Mouse (Mus musculus) gastrocnemius, postnatal 36 days (tissue): ENCODE measurements around the gene Plcd1. TPM values are rescaled to one million over a fixed set of nuclear protein-coding genes. Genes with fewer than 3 reads are reported as not detected.
A peak's percentile ranks its signal among the peaks of the same experiment; 100 is the strongest.

Source experiments
- DNase-seq, 2 experiments: peaks; one replicate each; pipeline ENCODE4 v3.0.0; 2022
- intact Hi-C: fragments of 180-260 bp; cut with DNase I; formaldehyde crosslinking; loops from one replicate; pipeline ENCODE4 v1.15.1; 2025
- total RNA-seq, 2 experiments: library from RNA; stranded (reverse); gene quantifications; 2 replicates each; pipeline ENCODE4 v1.2.3; 2021

The Plcd1 gene
- total RNA-seq, 2 experiments from 2014 or later = 8.2 to 9.0 TPM

GRCm38 (mm10) chr9:119063036-119063644, 30.2 kb downstream of the Plcd1 start:
- no peak for DNase-seq
- intact Hi-C loops = no loop called here

GRCm38 (mm10) chr9:119060701-119061100, 32.6 kb downstream of the Plcd1 start:
- DNase-seq = no peak
- intact Hi-C loops = no loop called here

GRCm38 (mm10) chr9:119058245-119058644, 35.1 kb downstream of the Plcd1 start:
- no peak for DNase-seq
- intact Hi-C loops = no loop called here

- intact Hi-C loops = no loop called here
- no peak for DNase-seq
Observed at GRCm38 (mm10) chr9:119055336-119055735, 38.0 kb downstream of the Plcd1 start.

- intact Hi-C loops = no loop called here
- DNase-seq = no peak
Observed at GRCm38 (mm10) chr9:119053964-119054576, 39.2 kb downstream of the Plcd1 start.

- DNase-seq = no peak
- intact Hi-C loops = no loop called here
Observed at GRCm38 (mm10) chr9:119052154-119052944, 41.0 kb downstream of the Plcd1 start, which contains the start of gene Vill. TSS of gene Vill (plus strand) at chr9:119052778.

- DNase-seq = no peak
- intact Hi-C loops = no loop called here
Observed at GRCm38 (mm10) chr9:119051158-119051557, 42.1 kb downstream of the Plcd1 start.

- intact Hi-C loops = no loop called here
- DNase-seq = no peak
Observed at GRCm38 (mm10) chr9:119048182-119048903, 45.0 kb downstream of the Plcd1 start.

- intact Hi-C loops = no loop called here
- no peak for DNase-seq
Observed at GRCm38 (mm10) chr9:119040101-119040775, 53.1 kb downstream of the Plcd1 start.

- DNase-seq = no peak
- intact Hi-C loops = no loop called here
Observed at GRCm38 (mm10) chr9:119038574-119038973, 54.7 kb downstream of the Plcd1 start.

- DNase-seq = no peak
- intact Hi-C loops = no loop called here
Observed at GRCm38 (mm10) chr9:119037076-119037730, 56.1 kb downstream of the Plcd1 start.

- DNase-seq = peak; percentile 81 to 82
- intact Hi-C loops = no loop called here
Observed at GRCm38 (mm10) chr9:119035836-119036235, 57.5 kb downstream of the Plcd1 start.

- DNase-seq = no peak
- intact Hi-C loops = no loop called here
Observed at GRCm38 (mm10) chr9:119034676-119035665, 58.3 kb downstream of the Plcd1 start.

GRCm38 (mm10) chr9:119034069-119034468, 59.2 kb downstream of the Plcd1 start:
- DNase-seq = no peak
- intact Hi-C loops = no loop called here

- DNase-seq = no peak
- intact Hi-C loops = no loop called here
Observed at GRCm38 (mm10) chr9:119033111-119033921, 60.0 kb downstream of the Plcd1 start.

GRCm38 (mm10) chr9:119032538-119032937, 60.8 kb downstream of the Plcd1 start:
- no peak for DNase-seq
- intact Hi-C loops = no loop called here

GRCm38 (mm10) chr9:119031772-119032171, 61.5 kb downstream of the Plcd1 start:
- intact Hi-C loops = no loop called here
- DNase-seq = peak; percentile 72 to 78

GRCm38 (mm10) chr9:119031038-119031437, 62.3 kb downstream of the Plcd1 start:
- intact Hi-C loops = no loop called here
- DNase-seq = no peak
